Mouse (Mus musculus) adrenal gland, postnatal 25 days (tissue): Measurements from ENCODE around the gene Ercc6l. TPM values are rescaled to one million over a fixed set of nuclear protein-coding genes. Genes with fewer than 3 reads are reported as not detected.

Experiments
- DNase-seq: peaks from one replicate; pipeline ENCODE4 v3.0.0; 2021; ENCODE audit warnings: mixed read lengths
- long read RNA-seq: library from polyadenylated mRNA; stranded (forward); transcript quantifications from one replicate; pipeline ENCODE4 v2.0.0, GENCODE M21; 2021
- total RNA-seq: library from RNA; stranded (reverse); gene quantifications from 2 replicates; pipeline ENCODE4 v1.2.3, GENCODE M21; 2021

Gene Ercc6l
- total RNA-seq = 1.3 and 1.5 TPM in 2 replicates
- long read RNA-seq = 0 reads

- DNase-seq = peak; percentile 92
These were observed at the start of gene Ercc6l for GRCm38 (mm10) chrX:102156618-102157422. Gene Ercc6l, minus strand, starts transcription at chrX:102157091.

- DNase-seq = no peak
These were observed 33.9 kb upstream of the Ercc6l start for GRCm38 (mm10) chrX:102190840-102191239.

- no peak for DNase-seq
These were observed 32.7 kb upstream of the Ercc6l start for GRCm38 (mm10) chrX:102189581-102189980.

- peak; percentile 79 for DNase-seq
These were observed 32.0 kb upstream of the Ercc6l start, which contains the start of gene Rps4x for GRCm38 (mm10) chrX:102188712-102189497. Gene Rps4x, minus strand, starts transcription at chrX:102189394.

- DNase-seq = no peak
These were observed 30.3 kb upstream of the Ercc6l start for GRCm38 (mm10) chrX:102187023-102187699.

- no peak for DNase-seq
These were observed 25.7 kb upstream of the Ercc6l start for GRCm38 (mm10) chrX:102182575-102182974.

GRCm38 (mm10) chrX:102175538-102176287, 18.8 kb upstream of the Ercc6l start:
- no peak for DNase-seq

GRCm38 (mm10) chrX:102170900-102171299, 14.0 kb upstream of the Ercc6l start:
- no peak for DNase-seq

GRCm38 (mm10) chrX:102170135-102170534, 13.2 kb upstream of the Ercc6l start:
- DNase-seq = no peak

GRCm38 (mm10) chrX:102169724-102170123, 12.8 kb upstream of the Ercc6l start:
- DNase-seq = no peak

- DNase-seq = no peak
These were observed 10.1 kb upstream of the Ercc6l start for GRCm38 (mm10) chrX:102166986-102167385.

GRCm38 (mm10) chrX:102166521-102166920, 9.6 kb upstream of the Ercc6l start:
- no peak for DNase-seq

- DNase-seq = peak; percentile 67
These were observed 6.6 kb upstream of the Ercc6l start for GRCm38 (mm10) chrX:102163529-102163928.

GRCm38 (mm10) chrX:102163096-102163495, 6.2 kb upstream of the Ercc6l start:
- DNase-seq = no peak

- no peak for DNase-seq
These were observed 3.6 kb upstream of the Ercc6l start for GRCm38 (mm10) chrX:102160528-102160927.

- peak; percentile 18 for DNase-seq
These were observed 2.9 kb upstream of the Ercc6l start for GRCm38 (mm10) chrX:102159778-102160177.

- DNase-seq = no peak
These were observed 516 bp upstream of the Ercc6l start for GRCm38 (mm10) chrX:102157423-102157791.

GRCm38 (mm10) chrX:102141157-102141556, 15.7 kb downstream of the Ercc6l start:
- DNase-seq = no peak

- no peak for DNase-seq
These were observed 35.6 kb downstream of the Ercc6l start for GRCm38 (mm10) chrX:102121321-102121720.

- peak; percentile 90 for DNase-seq
These were observed 37.6 kb downstream of the Ercc6l start, which contains the start of gene Pin4 for GRCm38 (mm10) chrX:102119042-102119864. Gene Pin4, plus strand, starts transcription at chrX:102119447.

- no peak for DNase-seq
These were observed 41.2 kb downstream of the Ercc6l start for GRCm38 (mm10) chrX:102115676-102116075.
